Mouse (Mus musculus): ENCODE measurements at regions not wholly inside any gene's neighbourhood (a gene's known extent, or its start where the extent isn't known, plus 50 kb on each side); places are given as distances from the start of the nearest gene placed in this dataset.

DNA sequence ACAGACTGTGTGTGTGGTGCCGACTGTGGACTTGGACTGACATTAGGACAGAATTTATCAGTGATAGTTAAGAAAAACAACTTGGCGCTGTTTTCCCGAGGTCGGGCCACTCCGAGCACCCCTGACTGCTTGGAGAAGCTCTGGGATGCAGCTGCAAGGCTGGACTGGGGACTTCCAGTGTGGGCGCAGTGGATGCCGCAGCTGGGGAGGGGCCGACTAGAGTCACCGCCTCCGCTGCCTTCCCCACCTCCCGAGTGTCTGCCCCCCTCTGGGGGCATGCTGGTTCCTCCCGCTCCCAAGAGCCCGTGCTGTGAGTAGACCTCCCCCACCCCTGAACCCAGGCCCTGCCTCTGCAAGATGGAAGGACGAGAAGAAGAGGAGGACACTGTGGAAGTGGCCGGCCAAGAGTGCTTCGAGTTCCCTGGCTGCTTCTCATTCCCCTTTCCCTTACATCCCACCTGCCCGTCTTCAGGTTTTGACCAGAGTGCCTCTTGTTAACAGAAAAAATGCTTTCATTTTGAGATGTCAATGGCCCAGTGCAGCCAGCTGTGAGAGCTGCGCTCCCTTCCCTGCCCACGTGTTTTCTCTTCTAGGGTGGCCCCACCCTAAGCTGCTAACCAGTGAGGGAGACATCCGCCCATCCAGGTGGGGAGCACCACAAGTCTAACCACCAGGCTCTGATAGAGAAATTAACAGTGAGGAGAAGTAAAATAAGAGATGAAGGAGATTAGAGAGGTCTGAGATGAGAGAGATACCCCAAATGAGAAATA lies 90.3 kb downstream of the Mex3b start:
- TF ChIP-seq CTCF (IDR thresholded peaks at IDR 0.05; ENCODE audit: low read depth, low read length) (no peak), POLR2A (IDR thresholded peaks at IDR 0.05; ENCODE audit: extremely low read depth, insufficient read depth, low read length) (no peak)

Data from liver, adult 2 months (tissue).